Mouse (Mus musculus) CD4-positive, CD25-positive, alpha-beta regulatory T cell, adult 2 months (primary cell): ENCODE data around the gene Btf3l4.

Experiments used
- DNase-seq: peaks from one replicate; pipeline ENCODE4 v3.0.0-alpha.2; 2012; ENCODE audit warnings: low read depth, low spot score

Btf3l4 gene

DNA sequence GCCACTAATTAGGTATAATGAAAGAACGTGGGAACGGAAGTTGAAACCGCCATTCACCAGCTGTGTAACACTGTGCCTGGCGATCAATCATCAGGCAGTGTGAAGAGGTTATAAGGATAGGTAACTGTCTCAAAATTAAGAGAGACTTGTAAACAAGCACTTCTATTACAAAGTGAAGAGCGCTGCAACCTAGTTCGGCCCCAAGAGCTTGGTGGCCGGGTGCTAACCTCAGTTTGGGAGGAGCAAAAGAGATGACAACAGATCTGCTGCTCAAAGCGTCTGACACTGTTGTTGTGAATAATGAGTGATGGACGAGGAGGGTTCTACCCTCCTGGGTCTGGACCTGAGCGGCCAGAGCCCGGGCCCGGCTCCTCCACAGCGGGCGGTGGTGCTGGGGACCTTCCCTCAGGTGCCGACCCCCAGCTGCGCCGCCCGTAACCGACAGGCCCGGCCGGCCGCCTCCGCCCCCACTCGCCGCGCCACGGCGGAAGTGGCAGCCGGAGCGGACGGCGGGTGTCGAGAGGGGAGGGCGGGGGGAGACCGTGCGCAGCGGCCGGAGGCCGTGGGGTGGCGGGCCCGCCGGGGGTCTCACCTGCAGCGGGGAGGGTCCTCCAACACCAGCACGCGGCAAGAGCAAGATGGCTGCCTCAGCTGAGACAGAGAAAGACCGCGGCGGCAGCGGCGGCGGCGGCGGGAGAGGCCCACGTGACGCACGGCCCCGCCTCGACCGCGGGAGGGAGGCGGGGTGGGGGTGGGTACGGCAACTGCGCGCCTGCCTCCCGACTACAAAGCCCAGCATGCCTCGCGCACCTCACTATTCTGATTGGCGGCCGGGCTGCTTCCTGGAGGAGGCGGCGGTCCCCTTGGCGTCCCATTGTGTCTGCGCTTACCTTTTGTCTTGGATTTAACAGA, at the start of gene Btf3l4:
TSS of gene Btf3l4 (minus strand) at position 699 of the 912 bp plus-strand sequence.
- DNase-seq, result peak; percentile 97

DNA sequence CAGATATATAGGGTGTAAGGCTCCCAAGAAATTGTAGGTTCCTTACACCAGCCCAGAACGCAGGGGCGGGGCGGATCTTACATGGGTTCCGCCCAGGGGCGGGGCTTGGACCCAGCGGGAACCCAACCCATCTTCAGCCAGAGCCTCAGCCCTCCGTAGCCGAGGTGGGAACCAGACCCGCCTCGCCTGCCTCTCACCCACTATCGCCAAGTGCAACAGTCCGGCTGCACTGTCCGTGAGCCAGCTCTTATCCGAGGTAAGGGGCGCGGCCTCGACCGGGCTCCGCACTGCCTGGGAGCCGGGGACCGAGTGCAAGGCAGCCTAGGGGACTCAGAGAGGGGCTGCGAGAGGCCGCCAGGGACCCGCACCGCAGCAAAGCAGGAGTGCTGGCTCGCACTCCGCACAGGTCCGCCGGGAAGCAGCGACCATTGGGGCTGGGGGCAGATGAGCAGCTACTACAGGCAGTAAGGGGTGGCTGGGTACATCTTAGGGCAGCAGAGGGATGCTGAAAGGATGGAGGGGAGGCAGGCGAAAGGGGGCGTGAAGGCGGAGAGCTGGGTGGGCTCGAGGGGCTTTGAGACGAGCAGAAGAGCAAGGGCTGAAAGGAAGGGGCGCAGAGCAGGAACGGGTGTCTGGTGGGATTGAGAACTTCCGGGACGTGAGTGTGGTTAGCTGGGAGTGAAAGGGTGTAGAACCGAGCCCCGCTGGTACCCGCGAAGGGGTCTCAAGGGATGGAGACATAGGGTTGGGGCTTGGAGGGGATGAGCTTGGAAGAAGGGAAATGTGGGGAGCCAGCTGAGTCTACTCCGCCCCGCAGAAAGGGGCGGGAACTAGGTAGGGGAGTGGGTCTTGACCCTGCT, 45.8 kb upstream of the Btf3l4 start, which contains the start of gene Rab3b:
TSS of gene Rab3b (plus strand) at position 101 of the 860 bp plus-strand sequence.
- peak; percentile 62 for DNase-seq

DNA sequence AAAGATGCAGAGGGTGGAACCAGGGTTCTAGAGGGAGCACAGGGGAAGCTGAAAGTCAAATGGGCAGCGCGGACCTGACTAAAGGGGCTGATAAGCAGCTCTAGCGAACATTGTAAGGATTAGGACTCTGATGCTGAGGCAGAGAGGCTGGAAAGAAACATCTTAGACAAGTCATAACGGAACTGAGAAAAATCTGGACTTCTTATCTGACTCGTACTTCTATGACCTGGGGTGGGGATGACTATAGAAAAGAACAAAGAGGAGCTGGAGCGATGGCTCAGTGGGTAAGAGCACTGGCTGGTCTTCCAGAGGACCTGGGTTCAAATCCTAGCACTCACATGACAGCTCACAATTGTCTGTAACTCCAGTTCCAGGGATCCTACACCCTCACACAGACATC, 44.5 kb upstream of the Btf3l4 start:
- DNase-seq, result no peak

DNA sequence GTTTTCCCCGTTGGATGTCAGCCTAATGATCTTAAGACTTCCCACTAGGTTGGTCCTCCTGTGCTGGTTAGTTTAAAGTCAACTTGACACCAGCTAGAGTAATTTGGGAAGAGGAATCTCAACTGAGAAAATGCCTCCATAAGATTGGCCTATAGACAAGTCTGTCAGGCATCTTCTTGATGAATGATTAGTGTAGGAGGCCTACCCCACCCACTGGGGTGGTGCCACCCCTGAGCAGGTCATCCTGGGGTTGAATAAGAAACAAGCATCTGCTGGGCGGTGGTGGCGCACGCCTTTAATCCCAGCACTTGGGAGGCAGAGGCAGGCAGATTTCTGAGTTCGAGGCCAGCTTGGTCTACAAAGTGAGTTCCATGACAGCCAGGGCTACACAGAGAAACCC, 40.3 kb upstream of the Btf3l4 start:
- DNase-seq, result no peak

DNA sequence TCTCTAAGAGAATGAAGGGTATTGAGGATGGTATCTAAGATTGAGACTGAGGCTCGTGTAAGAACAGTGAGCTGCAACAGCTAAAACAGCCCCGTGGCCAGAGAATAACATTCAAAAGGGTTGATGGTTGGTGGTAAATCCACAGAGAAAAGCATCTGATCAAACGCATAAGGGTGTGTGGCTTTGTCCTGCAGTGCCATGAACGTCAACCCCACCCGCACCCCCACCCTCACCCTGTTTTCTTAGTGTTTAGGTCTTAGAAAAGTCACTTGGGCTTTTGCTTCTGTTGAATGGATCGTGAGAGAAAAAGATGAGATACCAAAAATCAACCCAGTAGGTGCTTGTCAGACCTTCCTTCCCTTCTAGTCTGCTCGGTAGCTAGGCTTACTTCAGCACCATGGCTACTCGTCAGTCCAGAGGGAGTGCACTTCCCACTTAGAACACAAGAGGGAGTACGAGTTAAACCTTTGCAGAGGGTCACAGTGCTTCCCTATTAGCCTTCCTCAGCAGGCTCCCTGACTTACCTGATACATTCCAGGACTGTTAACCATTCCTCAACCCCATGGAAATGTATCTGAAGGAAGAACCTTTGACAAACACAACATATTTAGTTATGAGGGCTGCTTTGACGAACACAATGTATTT, 36.4 kb upstream of the Btf3l4 start:
- DNase-seq, result peak; percentile 78

DNA sequence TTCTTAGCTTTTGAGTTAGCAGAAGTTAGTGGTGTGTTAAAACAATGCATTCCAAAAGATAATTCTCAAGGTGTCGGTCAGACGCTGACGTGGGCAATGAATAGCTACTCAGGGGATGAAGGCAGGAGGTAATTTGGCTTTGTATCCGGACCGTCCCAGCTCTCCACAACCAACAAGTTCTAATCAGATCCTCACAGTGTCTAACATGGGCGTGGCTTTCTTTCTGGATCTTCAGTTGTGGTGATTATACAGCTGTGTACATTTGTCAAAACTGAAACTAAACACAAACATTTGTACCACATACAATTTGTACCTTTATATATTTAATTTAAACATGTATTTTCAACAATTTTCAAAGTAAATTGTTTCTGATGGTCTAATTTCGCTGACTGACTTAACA, 33.4 kb upstream of the Btf3l4 start:
- DNase-seq, result no peak

DNA sequence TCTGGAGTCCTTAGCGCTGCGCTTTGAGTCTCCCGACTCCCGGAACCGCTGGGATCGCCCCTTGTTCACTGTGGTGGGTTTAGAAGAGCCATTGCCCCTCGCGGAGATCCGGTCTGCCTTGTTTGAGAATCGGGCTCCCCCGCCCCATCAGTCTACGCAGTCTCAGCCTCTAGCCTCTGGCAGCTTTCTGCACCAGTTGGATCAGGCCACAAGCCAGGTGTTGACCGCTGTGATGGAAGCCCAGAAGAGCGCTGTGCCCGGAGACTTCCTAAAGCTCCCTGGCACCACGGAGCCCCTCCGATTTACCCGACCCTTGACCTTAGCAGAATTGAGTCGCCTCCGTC, 15.1 kb upstream of the Btf3l4 start, which contains the start of gene A730015C16Rik:
TSS of gene A730015C16Rik (minus strand) at position 115 of the 344 bp plus-strand sequence.
- DNase-seq, result peak; percentile 22

DNA sequence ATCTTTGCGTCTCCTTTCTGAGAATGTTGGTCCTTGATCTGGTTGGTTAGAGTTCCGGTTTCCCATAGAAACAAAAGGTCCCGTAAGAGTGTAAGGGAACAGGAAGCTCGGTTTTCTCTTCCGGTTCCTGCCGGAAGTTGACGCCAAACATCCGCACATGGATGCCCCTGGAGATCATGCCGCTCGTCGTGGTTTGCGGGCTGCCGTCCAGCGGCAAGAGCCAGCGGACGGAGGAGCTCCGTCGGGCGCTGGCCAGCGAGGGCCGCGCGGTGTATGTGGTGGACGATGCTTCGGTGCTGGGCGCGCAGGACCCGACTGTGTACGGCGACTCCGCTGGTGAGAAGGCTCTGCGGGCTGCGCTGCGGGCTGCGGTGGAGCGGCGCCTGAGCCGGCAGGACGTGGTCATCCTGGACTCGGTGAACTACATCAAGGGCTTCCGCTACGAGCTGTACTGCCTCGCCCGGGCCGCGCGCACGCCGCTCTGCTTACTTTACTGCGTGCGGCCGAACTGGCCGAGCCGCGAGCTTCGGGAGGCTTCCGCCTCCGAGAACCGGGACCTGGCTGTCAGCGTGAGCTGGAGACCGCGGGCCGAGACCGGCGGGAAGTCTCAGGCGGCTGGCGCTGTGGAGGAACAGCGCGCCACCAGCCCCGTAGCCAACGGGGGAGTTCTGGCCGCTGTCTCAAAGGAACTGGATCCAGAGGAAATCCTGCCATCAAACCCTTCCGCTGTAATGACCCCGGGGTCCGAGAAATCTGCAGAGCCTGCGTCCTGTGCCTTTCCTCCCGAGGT, 14.5 kb upstream of the Btf3l4 start, which contains the start of gene Kti12:
TSS of gene Kti12 (plus strand) at position 71 of the 790 bp plus-strand sequence.
- peak; percentile 85 for DNase-seq

DNA sequence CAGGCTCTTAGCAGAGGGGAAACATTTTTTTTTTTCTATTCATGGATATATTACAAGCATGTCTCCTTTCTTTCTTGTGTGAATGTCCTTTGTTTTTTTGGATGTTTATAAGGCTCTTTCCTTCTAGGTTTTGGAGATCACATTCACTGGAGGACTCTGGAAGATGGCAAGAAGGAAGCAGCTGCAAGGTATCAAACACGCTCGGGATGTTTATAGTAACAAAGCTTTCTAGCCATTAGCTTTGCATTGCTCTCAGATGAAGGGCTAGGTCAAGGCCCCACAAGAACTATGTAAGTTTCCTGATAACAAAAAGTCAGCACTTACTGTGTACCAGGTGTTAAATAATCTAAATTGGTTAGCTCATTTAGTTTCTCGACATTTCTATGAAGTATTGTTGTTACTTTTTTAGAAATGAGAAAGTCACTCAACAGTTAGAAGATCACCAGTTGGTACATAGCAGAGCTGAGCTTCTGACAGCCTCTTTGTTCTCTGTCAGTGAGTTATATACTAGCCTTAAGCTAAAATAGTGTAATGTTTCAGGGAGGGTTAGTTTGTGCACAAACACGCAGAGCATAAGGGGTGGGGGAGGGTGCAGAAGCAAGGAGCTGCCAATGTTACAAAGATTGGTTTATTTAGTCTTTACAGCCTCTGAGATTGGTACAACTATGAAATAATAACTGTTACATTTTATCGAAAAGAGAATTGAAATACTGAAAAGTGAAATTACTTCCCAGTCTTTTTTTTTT, 12.6 kb upstream of the Btf3l4 start:
- DNase-seq, result no peak

DNA sequence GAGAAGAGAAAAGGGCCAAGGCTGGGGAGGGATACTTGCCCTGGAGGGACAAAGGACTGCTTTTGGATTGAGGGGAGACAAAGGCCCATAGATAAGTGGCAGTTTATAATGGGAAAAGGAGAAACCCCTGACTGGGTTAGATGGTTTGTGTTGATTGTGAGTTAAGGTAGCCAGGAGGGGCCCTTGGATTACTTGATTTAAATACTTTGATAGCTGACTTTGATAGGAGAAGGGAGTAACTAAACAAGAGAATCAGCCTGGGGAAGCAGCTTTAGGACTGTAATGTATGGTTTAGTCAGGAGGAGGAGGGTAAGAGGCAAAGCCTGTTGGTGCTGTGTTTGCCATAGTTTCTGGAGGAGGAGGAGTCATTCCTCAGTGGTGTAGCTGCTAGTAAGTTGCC, 9.9 kb upstream of the Btf3l4 start:
- DNase-seq, result no peak

DNA sequence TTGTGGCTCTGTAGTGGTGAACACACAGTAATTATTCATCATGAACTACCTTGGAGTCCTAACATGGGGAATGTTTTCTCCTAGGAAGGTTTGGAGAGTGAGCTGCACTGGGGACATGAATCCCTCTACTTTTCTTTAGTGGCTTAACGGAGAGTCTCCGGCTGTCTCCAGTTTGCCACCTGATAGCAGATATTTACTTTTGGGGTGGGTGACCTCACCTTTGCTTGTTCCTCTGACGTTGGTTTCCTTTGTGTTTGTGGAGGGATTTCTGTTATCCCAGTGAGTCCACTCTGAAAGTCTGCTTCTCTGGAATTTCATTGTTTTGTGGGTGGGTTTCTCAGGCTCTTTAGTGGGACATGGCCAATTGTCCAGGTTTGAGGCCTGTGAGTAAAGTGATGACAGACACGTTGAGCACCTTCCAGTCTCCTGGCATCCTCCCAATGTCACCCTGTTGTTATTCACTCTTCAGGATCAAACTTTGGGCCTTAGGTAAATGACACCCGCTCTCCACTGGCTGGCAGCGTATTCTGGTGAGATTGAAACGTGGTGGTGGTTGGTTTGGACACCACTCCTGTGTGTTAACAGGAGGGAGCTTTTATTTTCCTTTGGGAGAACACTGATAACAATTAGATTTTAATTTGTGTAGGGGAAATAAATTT, 8.6 kb upstream of the Btf3l4 start:
- DNase-seq, result no peak

DNA sequence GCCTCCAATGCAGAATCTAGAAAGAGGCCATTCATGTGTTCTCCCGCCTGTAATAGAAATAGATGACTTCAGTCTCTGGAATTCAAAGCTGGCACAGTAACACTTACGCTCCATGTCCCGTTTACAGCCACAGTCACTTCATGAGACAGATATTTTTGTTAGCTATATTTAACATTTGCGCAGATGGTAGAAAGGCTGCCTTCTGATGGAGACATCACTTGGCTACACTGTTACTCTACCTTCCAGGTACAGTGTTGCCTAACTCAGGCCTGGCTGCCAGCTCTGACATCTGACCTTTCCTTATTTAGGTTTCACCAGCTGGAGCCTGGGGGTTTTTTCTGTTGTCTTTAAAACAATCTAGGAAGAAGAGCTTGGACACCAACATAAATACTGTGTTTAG, 4.6 kb upstream of the Btf3l4 start:
- DNase-seq, result no peak

DNA sequence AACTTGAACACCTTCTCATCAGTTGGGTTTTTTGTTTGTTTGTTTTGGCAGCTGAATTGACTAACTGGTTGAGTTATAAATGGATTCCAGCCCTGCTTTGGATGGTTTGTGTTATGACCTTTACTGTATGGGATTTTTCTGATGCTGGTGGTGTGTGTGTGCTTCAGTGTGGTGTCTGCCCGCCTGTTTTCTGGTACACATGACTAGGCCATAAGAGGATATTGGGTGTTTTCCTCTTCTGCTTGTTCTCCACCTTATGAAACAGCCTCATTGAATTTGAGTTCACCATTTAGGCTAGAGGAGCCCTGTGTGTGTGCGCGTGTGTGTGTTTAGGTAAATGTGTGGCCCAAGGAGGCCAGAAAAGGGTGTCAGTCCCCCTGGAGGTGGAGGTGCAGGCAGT, 2.1 kb upstream of the Btf3l4 start:
- peak; percentile 26 for DNase-seq

DNA sequence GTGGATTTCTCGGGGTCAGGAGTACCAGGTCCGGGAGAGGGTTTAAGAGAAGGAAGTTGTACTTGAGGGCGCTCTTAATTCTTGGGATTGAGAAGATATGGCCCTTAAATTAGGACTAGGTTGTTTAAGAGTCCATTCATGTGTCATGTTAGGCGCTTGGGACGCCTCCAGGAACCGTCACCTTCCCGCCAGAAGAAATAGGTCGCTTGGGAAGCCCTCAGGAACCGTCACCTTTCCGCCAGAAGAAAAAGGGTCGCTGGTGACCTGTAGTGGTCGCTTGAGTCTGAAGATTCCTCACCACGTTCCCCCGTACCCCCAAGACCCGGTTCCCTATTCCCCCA, 1.5 kb upstream of the Btf3l4 start:
- no peak for DNase-seq

DNA sequence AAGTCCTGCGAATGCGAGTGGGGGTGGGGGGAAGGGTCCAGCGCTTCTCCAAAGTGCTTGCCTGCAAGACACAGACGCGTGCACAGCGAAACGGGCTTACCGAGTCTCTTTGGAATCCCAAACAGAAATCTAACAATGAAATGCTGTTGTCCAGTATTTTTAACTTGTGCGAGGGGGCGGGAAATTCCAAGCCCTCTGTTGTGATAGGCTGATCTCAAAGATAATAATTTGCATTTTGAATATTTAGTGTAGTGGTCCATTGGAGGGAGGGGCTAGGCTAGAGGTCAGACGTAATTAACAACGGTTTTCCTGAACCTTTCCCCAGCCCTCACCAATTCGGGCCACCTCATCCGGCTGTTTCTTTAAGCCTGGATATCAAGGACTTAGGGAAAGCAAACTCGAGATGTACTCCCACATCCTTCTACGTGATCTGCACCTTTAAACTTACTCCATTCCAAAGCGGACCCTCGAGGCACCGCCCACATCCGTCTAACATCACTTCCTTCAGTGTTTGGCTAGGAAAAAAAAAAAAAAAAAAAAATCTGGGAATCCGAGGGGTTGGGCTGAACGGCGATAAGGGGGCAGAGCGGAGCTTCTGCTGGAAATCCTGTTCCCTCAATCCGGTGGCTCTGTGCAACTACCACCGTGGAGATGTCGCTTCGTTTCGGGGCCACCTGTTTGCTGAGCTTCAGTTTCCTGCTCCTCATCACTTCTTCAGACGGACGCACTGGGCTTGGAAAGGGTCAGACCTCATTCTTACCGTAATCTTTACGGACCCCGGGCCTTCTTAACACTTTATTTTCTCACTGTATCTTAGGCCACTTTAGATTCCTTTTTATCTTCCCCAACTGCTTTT, 929 bp upstream of the Btf3l4 start, which contains the start of gene Txndc12:
TSS of gene Txndc12 (plus strand) at position 487 of the 856 bp plus-strand sequence.
- peak; percentile 81 for DNase-seq

DNA sequence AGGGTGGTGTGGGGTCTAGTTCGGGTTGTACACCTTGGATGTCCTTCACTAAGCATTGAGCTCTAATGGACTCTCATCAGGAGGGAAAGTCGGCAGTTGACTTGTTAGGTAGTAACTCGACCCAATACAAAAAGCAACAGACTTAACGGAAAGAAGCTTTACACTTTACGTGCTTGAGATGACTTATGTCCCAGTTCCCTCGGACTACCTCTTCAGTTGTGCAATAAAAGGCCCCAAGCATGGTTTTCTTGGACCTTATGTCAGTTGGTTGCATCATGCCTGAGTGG, 357 bp upstream of the Btf3l4 start:
- no peak for DNase-seq

DNA sequence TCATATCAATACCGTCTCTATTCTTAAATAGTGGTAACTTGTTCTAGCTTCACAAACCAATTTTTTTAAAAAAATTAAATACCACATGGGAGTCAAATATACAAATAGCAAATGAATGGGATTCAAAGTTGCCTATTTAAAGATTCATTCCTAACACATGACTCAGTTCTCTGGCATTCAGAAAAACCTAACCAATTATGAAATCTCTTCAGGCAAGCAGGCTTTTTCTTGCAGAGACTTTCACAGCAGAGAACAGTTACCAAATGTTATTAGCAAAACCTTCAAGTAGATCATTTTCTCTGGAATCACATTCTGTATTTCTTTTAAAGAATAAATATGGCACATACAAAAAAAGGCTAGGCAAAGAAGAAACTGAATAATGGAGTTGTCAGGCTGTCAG, 2.7 kb downstream of the Btf3l4 start:
- DNase-seq, result no peak

DNA sequence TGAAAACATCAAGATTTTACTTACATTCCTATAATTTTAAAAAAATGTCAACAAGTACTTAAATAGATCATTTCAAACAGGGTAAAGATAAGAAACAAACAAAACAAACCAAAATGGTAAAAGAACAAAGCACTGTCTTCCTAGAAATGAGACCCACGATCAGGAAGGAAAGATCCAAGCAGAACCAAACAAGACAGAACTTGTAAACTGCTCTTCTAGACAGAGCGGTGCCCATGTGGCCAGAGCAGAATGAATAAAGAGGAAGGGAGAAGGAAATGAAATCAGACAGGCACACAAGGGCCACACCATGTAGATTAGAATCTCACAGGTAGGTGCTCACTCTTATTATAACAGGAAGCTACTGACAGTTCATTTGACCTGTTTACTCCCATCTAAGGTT, 6.8 kb downstream of the Btf3l4 start:
- DNase-seq, result no peak

DNA sequence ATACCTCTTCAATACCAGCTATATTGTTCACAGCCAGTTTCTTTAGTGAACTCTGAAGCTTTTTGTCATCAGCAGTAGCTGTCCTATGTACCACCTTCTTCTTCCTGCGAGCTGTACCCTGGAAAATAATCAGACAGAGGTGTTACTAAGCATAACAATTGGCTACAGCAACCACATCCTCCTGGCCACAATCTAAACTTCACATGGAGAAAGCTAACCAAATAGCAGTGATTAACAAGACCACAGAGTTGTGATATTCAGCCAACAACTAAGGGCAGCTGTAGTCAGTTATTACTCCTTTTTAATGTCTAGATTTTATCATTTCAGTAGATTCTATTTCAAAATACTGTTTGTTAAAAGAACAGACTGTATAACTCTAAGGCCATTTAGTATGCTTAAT, 7.3 kb downstream of the Btf3l4 start:
- DNase-seq, result no peak
